Mouse (Mus musculus): ENCODE results near the gene Slamf9. TPM values are rescaled to one million over a fixed set of nuclear protein-coding genes. Genes with fewer than 3 reads are reported as not detected.

The Slamf9 gene
- polyA plus RNA-seq (2012; rRNA removed), result 0.96 and 1.1 TPM in 2 replicates

DNA sequence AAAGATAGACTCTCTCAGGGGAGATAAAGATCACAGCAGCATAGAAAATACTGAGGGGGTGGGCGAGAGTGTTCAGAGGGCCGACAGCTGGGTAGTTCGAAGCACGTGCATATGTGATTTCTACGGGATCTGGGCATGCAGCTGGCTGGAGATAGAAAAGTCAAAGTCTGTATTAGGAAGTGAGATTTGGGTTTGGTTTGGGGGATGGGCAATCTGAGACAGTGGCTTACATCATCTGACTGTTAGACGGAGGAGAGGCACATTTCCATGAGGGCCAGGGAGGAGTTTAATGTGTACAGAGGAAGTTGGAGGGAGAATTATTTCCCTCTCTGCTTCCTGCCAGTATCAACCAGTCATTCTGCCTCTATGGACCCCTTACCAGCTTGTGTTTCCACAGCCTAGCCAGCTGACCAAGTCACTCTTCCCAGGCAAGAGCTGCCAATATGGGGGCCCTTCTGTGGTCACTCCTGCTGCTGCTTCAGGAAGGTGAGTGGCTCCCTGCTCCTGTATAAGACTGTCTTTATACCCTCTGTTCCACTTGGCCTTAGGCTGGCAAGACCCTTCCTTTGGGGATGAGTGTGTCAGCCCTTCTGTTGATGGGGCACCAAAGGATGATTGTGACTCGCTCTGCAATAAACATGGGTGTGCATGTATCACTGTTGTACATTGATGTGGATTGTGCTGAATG is at the start of gene Slamf9:
Slamf9 (plus strand) TSS at position 305 of the 688 bp plus-strand sequence.

GRCm38 (mm10) chr1:172481540-172482280 is 6.6 kb downstream of the Slamf9 start, which contains the start of gene Igsf9:
Gene Igsf9 (plus strand): TSS chr1:172481788.

GRCm38 (mm10) chr1:172499765-172500441 is 24.7 kb downstream of the Slamf9 start, which contains the start of gene Tagln2:
Gene Tagln2 (plus strand): TSS chr1:172500047.

GRCm38 (mm10) chr1:172520576-172521440 is 45.6 kb downstream of the Slamf9 start, which contains the start of gene Cfap45:
Gene Cfap45 (plus strand): TSS chr1:172520801.

Other genes with a start within 250 kb of the Slamf9 start
- gene Atp1a4, start 216.9 kb upstream of the Slamf9 start, polyA plus RNA-seq (2012; rRNA removed), result 0.03 and 0.05 TPM in 2 replicates
- gene Igsf8, start 213.7 kb upstream of the Slamf9 start, polyA plus RNA-seq (2012; rRNA removed), result 20.2 and 23.9 TPM in 2 replicates
- gene Atp1a2, start 177.3 kb upstream of the Slamf9 start, polyA plus RNA-seq (2012; rRNA removed), result 0.09 and 0.12 TPM in 2 replicates
- 0.04 and 0.05 TPM in 2 replicates for gene Kcnj9, start 146.0 kb upstream of the Slamf9 start, polyA plus RNA-seq (2012; rRNA removed)
- gene Kcnj10, start 134.1 kb upstream of the Slamf9 start, polyA plus RNA-seq (2012; rRNA removed), result 0.14 and 0.17 TPM in 2 replicates
- 3.6 TPM in 2 replicates for gene Pigm, start 98.8 kb upstream of the Slamf9 start, polyA plus RNA-seq (2012; rRNA removed)
- gene Igsf9, start 6.4 kb downstream of the Slamf9 start, polyA plus RNA-seq (2012; rRNA removed), result 1.2 and 1.3 TPM in 2 replicates
- 86.1 and 90.5 TPM in 2 replicates for gene Tagln2, start 24.7 kb downstream of the Slamf9 start, polyA plus RNA-seq (2012; rRNA removed)
- gene Cfap45, start 45.4 kb downstream of the Slamf9 start, polyA plus RNA-seq (2012; rRNA removed), result 0.47 and 0.53 TPM in 2 replicates
- gene Vsig8, start 80.6 kb downstream of the Slamf9 start, polyA plus RNA-seq (2012; rRNA removed), result 0.26 and 0.84 TPM in 2 replicates
- gene Slamf8, start 115.2 kb downstream of the Slamf9 start, polyA plus RNA-seq (2012; rRNA removed), result 0.19 and 0.31 TPM in 2 replicates
- gene Fcrl6, start 127.2 kb downstream of the Slamf9 start, polyA plus RNA-seq (2012; rRNA removed), result 0.52 and 0.58 TPM in 2 replicates
- 8.8 and 10.1 TPM in 2 replicates for gene Dusp23, start 157.6 kb downstream of the Slamf9 start, polyA plus RNA-seq (2012; rRNA removed)
- 249 and 255 TPM in 2 replicates for gene Crp, start 222.7 kb downstream of the Slamf9 start, polyA plus RNA-seq (2012; rRNA removed)

Data from liver, embryonic 18 days (tissue).